Mouse (Mus musculus): ENCODE measurements around the gene Rab39b.

The Rab39b gene

DNA sequence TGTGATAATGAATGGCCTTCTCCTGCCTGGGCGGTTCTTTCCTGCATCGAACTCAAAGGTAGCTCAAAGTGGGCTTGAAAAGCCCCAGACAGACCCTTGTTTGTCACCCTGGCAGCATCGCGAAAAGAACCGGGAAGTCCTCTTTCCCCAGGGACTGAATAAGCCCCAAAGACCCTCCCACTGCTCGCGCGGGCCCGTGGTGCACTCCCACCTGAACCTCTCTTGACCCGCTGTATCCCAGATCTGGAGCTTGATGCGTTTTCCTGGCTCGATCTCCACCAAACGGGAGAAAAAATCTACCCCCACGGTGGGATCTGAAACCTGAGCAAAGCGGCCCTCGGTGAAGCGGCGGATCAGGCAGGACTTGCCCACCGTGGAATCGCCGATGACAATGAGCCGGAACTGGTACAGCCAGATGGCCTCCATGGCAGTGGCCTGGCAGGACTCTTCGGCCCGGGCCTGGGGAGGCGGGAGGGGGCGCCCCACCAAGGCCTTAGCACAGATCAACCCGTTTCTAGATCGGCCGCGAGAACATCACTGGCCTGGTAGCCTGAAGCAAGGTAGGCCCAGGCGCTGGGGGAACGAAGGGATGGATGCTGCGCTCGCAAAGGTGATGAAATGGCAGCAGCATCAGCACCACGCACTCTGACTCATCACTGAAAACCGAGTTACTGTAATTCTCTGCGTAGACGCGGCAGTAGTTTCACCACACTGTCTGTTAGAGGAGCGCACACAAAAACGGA lies at the start of gene Rab39b:
Gene Rab39b (minus strand): TSS at position 650 of the 743 bp plus-strand sequence.
- DNase-seq (ENCODE audit: low spot score) = no peak

DNA sequence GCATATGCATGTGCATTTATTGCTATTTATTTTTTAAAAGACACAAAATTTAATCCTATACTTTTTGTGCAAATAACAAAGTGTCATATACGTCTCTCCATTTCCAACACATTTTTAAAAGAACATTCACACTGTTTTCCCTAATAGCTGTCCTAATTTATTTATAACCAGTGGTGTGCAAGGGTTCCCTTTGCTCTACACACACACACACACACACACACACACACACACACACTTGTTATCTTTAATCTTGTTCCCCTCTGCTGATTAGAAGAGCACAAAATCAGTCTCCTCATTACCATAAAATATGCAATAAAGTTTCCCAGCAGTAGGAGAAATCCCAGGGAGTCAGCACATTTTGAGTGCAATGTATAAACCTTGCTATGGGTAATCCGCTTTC lies 508 bp upstream of the Rab39b start:
- no peak for DNase-seq (ENCODE audit: low spot score)

Data from T-cell, adult 2 months (primary cell).